Mouse (Mus musculus): ENCODE measurements around the gene Tars2. TPM values are rescaled to one million over a fixed set of nuclear protein-coding genes. Genes with fewer than 3 reads are reported as not detected.

Gene Tars2
- polyA plus RNA-seq, 1 experiment from 2014 or later = 52.2 TPM

- no peak overlapping the region for H3K4me3 ChIP-seq
- H3K4me1 ChIP-seq = 0 out of 2 replicates have a peak, but pooled peaks cover 3% of the 10 kb centered on the region
- H3K9ac ChIP-seq = no peak overlapping the region
- H3K36me3 ChIP-seq = no peaks in the 10 kb centered on the region
- H3K27ac ChIP-seq = no peak overlapping the region
- H3K4me2 ChIP-seq (replicated peaks) = no peak overlapping the region
- no peaks in the 10 kb centered on the region for H3K9me3 ChIP-seq
- 79% methylated on average over 7 of the region's 7 CpGs for WGBS
- ATAC-seq (ENCODE audit: insufficient number of reproducible peaks, insufficient read depth, low FRiP score, low TSS enrichment) = no peak
- H3K27me3 ChIP-seq = no peaks in the 10 kb centered on the region
Measured at GRCm38 (mm10) chr3:95707497-95707896, 52.5 kb downstream of the Tars2 start.

- WGBS = 92% methylated on average over 4 of the region's 4 CpGs
- Histone ChIP-seq H3K36me3 (no peaks in the 10 kb centered on the region), H3K27ac (no peak overlapping the region), H3K4me1 (peaks cover 15% of the 10 kb centered on the region), H3K4me3 (no peak overlapping the region), H3K9me3 (no peaks in the 10 kb centered on the region), H3K9ac (no peak overlapping the region), H3K4me2 (replicated peaks) (no peak overlapping the region), H3K27me3 (no peaks in the 10 kb centered on the region)
- ATAC-seq (ENCODE audit: insufficient number of reproducible peaks, insufficient read depth, low FRiP score, low TSS enrichment) = no peak
Measured at GRCm38 (mm10) chr3:95706273-95706672, 53.7 kb downstream of the Tars2 start.

GRCm38 (mm10) chr3:95704612-95705011 lies 55.4 kb downstream of the Tars2 start:
- Histone ChIP-seq H3K36me3 (no peaks in the 10 kb centered on the region), H3K4me3 (no peak overlapping the region), H3K9me3 (no peaks in the 10 kb centered on the region), H3K4me1 (peaks cover 15% of the 10 kb centered on the region), H3K27me3 (no peaks in the 10 kb centered on the region), H3K27ac (no peak overlapping the region), H3K9ac (no peak overlapping the region), H3K4me2 (replicated peaks) (no peak overlapping the region)
- no peak for ATAC-seq (ENCODE audit: insufficient number of reproducible peaks, insufficient read depth, low FRiP score, low TSS enrichment)
- WGBS = 88% methylated on average over 4 of the region's 4 CpGs

- no peak overlapping the region for H3K27ac ChIP-seq
- no peak overlapping the region for H3K4me2 ChIP-seq (replicated peaks)
- no peak for ATAC-seq (ENCODE audit: insufficient number of reproducible peaks, insufficient read depth, low FRiP score, low TSS enrichment)
- no peaks in the 10 kb centered on the region for H3K36me3 ChIP-seq
- 88% methylated on average over 3 of the region's 3 CpGs for WGBS
- H3K4me1 ChIP-seq = peaks cover 15% of the 10 kb centered on the region
- H3K9me3 ChIP-seq = no peaks in the 10 kb centered on the region
- H3K27me3 ChIP-seq = no peaks in the 10 kb centered on the region
- no peak overlapping the region for H3K9ac ChIP-seq
- H3K4me3 ChIP-seq = no peak overlapping the region
Measured at GRCm38 (mm10) chr3:95703276-95703675, 56.7 kb downstream of the Tars2 start.

- peak; percentile 89 for ATAC-seq (ENCODE audit: insufficient number of reproducible peaks, insufficient read depth, low FRiP score, low TSS enrichment)
- H3K9ac ChIP-seq = peak overlapping the region; percentile 51
- no peaks in the 10 kb centered on the region for H3K27me3 ChIP-seq
- peak overlapping the region; percentile 79 for H3K27ac ChIP-seq
- 4% methylated on average over 24 of the region's 24 CpGs for WGBS
- H3K4me3 ChIP-seq = peak overlapping the region; percentile 29
- peak overlapping the region; percentile 56 for H3K4me2 ChIP-seq (replicated peaks)
- peaks cover 12% of the 10 kb centered on the region for H3K4me1 ChIP-seq
- H3K9me3 ChIP-seq = no peaks in the 10 kb centered on the region
- no peaks in the 10 kb centered on the region for H3K36me3 ChIP-seq
Measured at GRCm38 (mm10) chr3:95701877-95702540, 58.0 kb downstream of the Tars2 start.

- H3K27ac ChIP-seq = no peak overlapping the region
- H3K4me3 ChIP-seq = no peak overlapping the region
- H3K27me3 ChIP-seq = no peaks in the 10 kb centered on the region
- H3K36me3 ChIP-seq = no peaks in the 10 kb centered on the region
- 81% methylated on average over 2 of the region's 2 CpGs for WGBS
- no peak for ATAC-seq (ENCODE audit: insufficient number of reproducible peaks, insufficient read depth, low FRiP score, low TSS enrichment)
- no peaks in the 10 kb centered on the region for H3K9me3 ChIP-seq
- peaks cover 18% of the 10 kb centered on the region for H3K4me1 ChIP-seq
- H3K9ac ChIP-seq = no peak overlapping the region
- H3K4me2 ChIP-seq (replicated peaks) = no peak overlapping the region
Measured at GRCm38 (mm10) chr3:95701085-95701484, 58.9 kb downstream of the Tars2 start.

- 44% methylated on average over 6 of the region's 6 CpGs for WGBS
Measured at GRCm38 (mm10) chr3:95700233-95700681, 59.7 kb downstream of the Tars2 start.

GRCm38 (mm10) chr3:95698286-95698685 lies 61.7 kb downstream of the Tars2 start:
- Histone ChIP-seq H3K27me3 (no peaks in the 10 kb centered on the region), H3K27ac (no peak overlapping the region), H3K4me1 (peaks cover 33% of the 10 kb centered on the region), H3K9me3 (no peaks in the 10 kb centered on the region), H3K4me2 (replicated peaks) (no peak overlapping the region), H3K36me3 (no peaks in the 10 kb centered on the region), H3K4me3 (no peak overlapping the region), H3K9ac (no peak overlapping the region)
- no peak for ATAC-seq (ENCODE audit: insufficient number of reproducible peaks, insufficient read depth, low FRiP score, low TSS enrichment)
- WGBS = 84% methylated on average over 4 of the region's 4 CpGs

More at GRCm38 (mm10) chr3:95700233-95700681, 59.7 kb downstream of the Tars2 start:
- Histone ChIP-seq H3K4me2 (replicated peaks) (no peak overlapping the region), H3K9me3 (no peaks in the 10 kb centered on the region), H3K36me3 (no peaks in the 10 kb centered on the region), H3K4me3 (no peak overlapping the region), H3K9ac (no peak overlapping the region), H3K27ac (no peak overlapping the region), H3K4me1 (peaks cover 26% of the 10 kb centered on the region), H3K27me3 (no peaks in the 10 kb centered on the region)
- no peak for ATAC-seq (ENCODE audit: insufficient number of reproducible peaks, insufficient read depth, low FRiP score, low TSS enrichment)

GRCm38 (mm10) chr3:95696360-95696759 lies 63.6 kb downstream of the Tars2 start:
- WGBS = 14% methylated on average over 7 of the region's 7 CpGs

GRCm38 (mm10) chr3:95695796-95696195 lies 64.2 kb downstream of the Tars2 start:
- H3K4me2 ChIP-seq (replicated peaks) = no peak overlapping the region
- 11% methylated on average over 3 of the region's 3 CpGs for WGBS
- H3K4me1 ChIP-seq = peaks cover 21% of the 10 kb centered on the region
- no peak overlapping the region for H3K4me3 ChIP-seq
- H3K36me3 ChIP-seq = no peaks in the 10 kb centered on the region
- no peaks in the 10 kb centered on the region for H3K27me3 ChIP-seq
- no peak for ATAC-seq (ENCODE audit: insufficient number of reproducible peaks, insufficient read depth, low FRiP score, low TSS enrichment)
- no peak overlapping the region for H3K9ac ChIP-seq
- H3K27ac ChIP-seq = no peak overlapping the region
- H3K9me3 ChIP-seq = no peaks in the 10 kb centered on the region

More at GRCm38 (mm10) chr3:95696360-95696759, 63.6 kb downstream of the Tars2 start:
- no peaks in the 10 kb centered on the region for H3K36me3 ChIP-seq
- no peaks in the 10 kb centered on the region for H3K9me3 ChIP-seq
- H3K4me2 ChIP-seq (replicated peaks) = no peak overlapping the region
- no peaks in the 10 kb centered on the region for H3K27me3 ChIP-seq
- H3K4me1 ChIP-seq = peaks cover 22% of the 10 kb centered on the region
- no peak for ATAC-seq (ENCODE audit: insufficient number of reproducible peaks, insufficient read depth, low FRiP score, low TSS enrichment)
- no peak overlapping the region for H3K27ac ChIP-seq
- no peak overlapping the region for H3K4me3 ChIP-seq
- no peak overlapping the region for H3K9ac ChIP-seq

- Histone ChIP-seq H3K9me3 (no peaks in the 10 kb centered on the region), H3K4me1 (peaks cover 22% of the 10 kb centered on the region), H3K27ac (no peak overlapping the region), H3K36me3 (no peaks in the 10 kb centered on the region), H3K27me3 (no peaks in the 10 kb centered on the region), H3K9ac (no peak overlapping the region), H3K4me3 (no peak overlapping the region), H3K4me2 (replicated peaks) (no peak overlapping the region)
- 76% methylated on average over 11 of the region's 11 CpGs for WGBS
- ATAC-seq (ENCODE audit: insufficient number of reproducible peaks, insufficient read depth, low FRiP score, low TSS enrichment) = no peak
Measured at GRCm38 (mm10) chr3:95694808-95695703, 65.0 kb downstream of the Tars2 start.
